Comparison of ENCODE assay signal across 10 mouse cellular contexts in genomic region chr10:81461673-81462414, GRCm38 (mm10). TPM values are rescaled to one million over a fixed set of nuclear protein-coding genes. Genes with fewer than 3 reads are reported as not detected.
DNase-seq lines count a peak whose midpoint lies in the region; ATAC-seq and TF ChIP-seq lines count a peak whose summit lies in the region.
"Had no signal": no experiment of that assay in that cellular context is flagged by ENCODE, and none has a peak within 500 bp of the region (broad histone marks: within the 10 kb centered on the region; RNA-seq: fewer than 3 reads in every experiment).

No protein-coding gene starts in this region.

- H3K9me3 ChIP-seq in kidney, embryonic 14.5 days (ENCODE audit: control insufficient read depth, low read length) = no peaks in the 10 kb centered on the region
- no peaks in the 10 kb centered on the region for H3K9me3 ChIP-seq in liver, embryonic 11.5 days (ENCODE audit: control insufficient read depth, low read length)
- no peaks in the 10 kb centered on the region for H3K9me3 ChIP-seq in midbrain, postnatal 0 days (ENCODE audit: low read length)
- H3K9me3 ChIP-seq: limb, embryonic 15.5 days had no signal

- peaks cover 76% of the 10 kb centered on the region for H3K27me3 ChIP-seq in kidney, embryonic 14.5 days (ENCODE audit: control insufficient read depth, insufficient read depth, low read length)
- peaks cover 96% of the 10 kb centered on the region for H3K27me3 ChIP-seq in liver, embryonic 11.5 days (replicated peaks; ENCODE audit: control insufficient read depth, insufficient read depth, low read length)
- 0 out of 2 replicates have a peak, but pooled peaks cover 2% of the 10 kb centered on the region for H3K27me3 ChIP-seq in midbrain, postnatal 0 days (ENCODE audit: insufficient read depth, low read length)

- no peak overlapping the region for H3K27ac ChIP-seq in kidney, embryonic 14.5 days (ENCODE audit: low read depth, low read length)
- H3K27ac ChIP-seq in liver, embryonic 11.5 days (ENCODE audit: low read depth, low read length) = no peak overlapping the region
- no peak overlapping the region for H3K27ac ChIP-seq in midbrain, postnatal 0 days (ENCODE audit: low read depth, low read length)
- H3K27ac ChIP-seq: limb, embryonic 15.5 days had no signal

- H3K4me1 ChIP-seq in kidney, embryonic 14.5 days (ENCODE audit: control insufficient read depth, insufficient read depth, low read length) = 0 out of 2 replicates have a peak, but pooled peaks cover 8% of the 10 kb centered on the region
- peaks cover 14% of the 10 kb centered on the region for H3K4me1 ChIP-seq in liver, embryonic 11.5 days (replicated peaks; ENCODE audit: control insufficient read depth, insufficient read depth, low read length)
- H3K4me1 ChIP-seq in midbrain, postnatal 0 days (ENCODE audit: insufficient read depth, low read length) = no peaks in the 10 kb centered on the region

- ATAC-seq in kidney, embryonic 14.5 days (ENCODE audit: low FRiP score, low TSS enrichment) = no peak
- no peak for ATAC-seq in liver, embryonic 11.5 days (replicated peaks; ENCODE audit: low FRiP score)
- no peak for ATAC-seq in midbrain, postnatal 0 days (ENCODE audit: low FRiP score)

- 6% methylated on average over 16 of the region's 16 CpGs for WGBS in kidney, embryonic 14.5 days
- WGBS in liver, embryonic 11.5 days = 5% methylated on average over 16 of the region's 16 CpGs
- 15% methylated on average over 16 of the region's 16 CpGs for WGBS in midbrain, postnatal 0 days

- H3K4me2 ChIP-seq in kidney, embryonic 14.5 days (replicated peaks; ENCODE audit: low read depth, low read length) = 0 out of 2 replicates have a peak overlapping the region, but pooled peaks have one; percentile 4
- H3K4me2 ChIP-seq in liver, embryonic 11.5 days = peak overlapping the region; percentile 31; the same call in 1 of the 2 replicates
- H3K4me2 ChIP-seq in midbrain, postnatal 0 days (ENCODE audit: low read depth, low read length, poor library complexity, severe bottlenecking) = no peak overlapping the region
- H3K4me2 ChIP-seq: limb, embryonic 15.5 days had no signal

- H3K36me3 ChIP-seq in kidney, embryonic 14.5 days (ENCODE audit: control insufficient read depth, insufficient read depth, low read length) = no peaks in the 10 kb centered on the region
- H3K36me3 ChIP-seq in liver, embryonic 11.5 days (ENCODE audit: control insufficient read depth, insufficient read depth, low read length) = no peaks in the 10 kb centered on the region
- peaks cover 25% of the 10 kb centered on the region for H3K36me3 ChIP-seq in midbrain, postnatal 0 days (ENCODE audit: insufficient read depth, low read length)
- H3K36me3 ChIP-seq: limb, embryonic 15.5 days had no signal

- H3K9ac ChIP-seq in kidney, embryonic 14.5 days (ENCODE audit: low read depth, low read length) = no peak overlapping the region
- H3K9ac ChIP-seq in liver, embryonic 11.5 days (ENCODE audit: low read depth, low read length) = no peak overlapping the region
- H3K9ac ChIP-seq in midbrain, postnatal 0 days (replicated peaks; ENCODE audit: low read length, poor library complexity, severe bottlenecking) = no peak overlapping the region
- H3K9ac ChIP-seq: limb, embryonic 15.5 days had no signal

- no peak for TF ChIP-seq CTCF in midbrain, postnatal 0 days (IDR thresholded peaks at IDR 0.05)

- H3K4me3 ChIP-seq in kidney, embryonic 14.5 days (ENCODE audit: low read length) = no peak overlapping the region
- peak overlapping the region; percentile 15; the same call in 1 of the 2 replicates for H3K4me3 ChIP-seq in liver, embryonic 11.5 days (ENCODE audit: low read depth, low read length)
- H3K4me3 ChIP-seq in midbrain, postnatal 0 days (ENCODE audit: low read depth, low read length) = no peak overlapping the region
- H3K4me3 ChIP-seq: limb, embryonic 15.5 days; myocyte had no signal

- DNase-seq in kidney, adult 11 months = no peak
- peak; percentile 17 for DNase-seq in urinary bladder, adult 2 months (ENCODE audit: low spot score)
- no peak for DNase-seq in urinary bladder, postnatal 14 days (ENCODE audit: low spot score)
- DNase-seq in liver, embryonic 11.5 days (ENCODE audit: low spot score) = no peak
- DNase-seq in adrenal gland, adult 18-20 months (ENCODE audit: low spot score in 2 of 2) = no peak
- no peak for DNase-seq in midbrain, postnatal 0 days (ENCODE audit: low spot score)
- DNase-seq in urinary bladder, adult 18-20 months (ENCODE audit: low spot score in 2 of 2) = no peak

RNA-seq across cellular contexts. Expression of gene Nfic, which starts 6.4 kb away (rescaled TPM):
- 47.3 and 59.0 TPM in 2 replicates for polyA plus RNA-seq in kidney, embryonic 14.5 days (2014; fragmentation: Nextera tagmentation; extraction: Ambion mirVana)
- 28.4 and 67.0 TPM in 2 replicates for polyA plus RNA-seq in urinary bladder, adult 2 months (2012; rRNA removed)
- polyA plus RNA-seq in liver, embryonic 11.5 days (2014; fragmentation: Nextera tagmentation; extraction: Ambion mirVana) = 15.4 and 21.4 TPM in 2 replicates
- total RNA-seq in adrenal gland, adult 18-20 months (2021) = 10 to 100 TPM; 69.1 to 78.7 TPM
- total RNA-seq in midbrain, postnatal 0 days (2014; rRNA removed) = 16.2 and 17.4 TPM in 2 replicates
- polyA plus RNA-seq in midbrain, postnatal 0 days (2015; fragmentation: Nextera tagmentation; extraction: Ambion mirVana) = 19.1 and 21.3 TPM in 2 replicates

RNA-seq across cellular contexts. Expression of gene Celf5, which starts 20.7 kb away (rescaled TPM):
- 0.28 and 0.36 TPM in 2 replicates for polyA plus RNA-seq in kidney, embryonic 14.5 days (2014; fragmentation: Nextera tagmentation; extraction: Ambion mirVana)
- polyA plus RNA-seq in urinary bladder, adult 2 months (2012; rRNA removed) = 0.44 and 0.49 TPM in 2 replicates
- polyA plus RNA-seq in liver, embryonic 11.5 days (2014; fragmentation: Nextera tagmentation; extraction: Ambion mirVana) = 0.12 TPM in 1 of 2 replicates, not detected in the other
- total RNA-seq in adrenal gland, adult 18-20 months (2021) = under 1 TPM; 0.42 to 0.50 TPM
- 142 and 206 TPM in 2 replicates for total RNA-seq in midbrain, postnatal 0 days (2014; rRNA removed)
- 61.5 and 74.0 TPM in 2 replicates for polyA plus RNA-seq in midbrain, postnatal 0 days (2015; fragmentation: Nextera tagmentation; extraction: Ambion mirVana)

RNA-seq across cellular contexts. Expression of gene Ncln, which starts 34.3 kb away (rescaled TPM):
- polyA plus RNA-seq in kidney, embryonic 14.5 days (2014; fragmentation: Nextera tagmentation; extraction: Ambion mirVana) = 59.1 and 76.6 TPM in 2 replicates
- polyA plus RNA-seq in urinary bladder, adult 2 months (2012; rRNA removed) = 79.9 and 89.6 TPM in 2 replicates
- polyA plus RNA-seq in liver, embryonic 11.5 days (2014; fragmentation: Nextera tagmentation; extraction: Ambion mirVana) = 92.2 and 97.9 TPM in 2 replicates
- 100 to 1,000 TPM; 106 to 118 TPM for total RNA-seq in adrenal gland, adult 18-20 months (2021)
- 83.0 and 93.1 TPM in 2 replicates for total RNA-seq in midbrain, postnatal 0 days (2014; rRNA removed)
- 58.1 and 63.3 TPM in 2 replicates for polyA plus RNA-seq in midbrain, postnatal 0 days (2015; fragmentation: Nextera tagmentation; extraction: Ambion mirVana)

RNA-seq across cellular contexts. Expression of gene S1pr4, which starts 38.1 kb away (rescaled TPM):
- polyA plus RNA-seq in kidney, embryonic 14.5 days (2014; fragmentation: Nextera tagmentation; extraction: Ambion mirVana) = 0.41 and 0.54 TPM in 2 replicates
- 2.2 and 2.3 TPM in 2 replicates for polyA plus RNA-seq in urinary bladder, adult 2 months (2012; rRNA removed)
- 4.5 and 4.6 TPM in 2 replicates for polyA plus RNA-seq in liver, embryonic 11.5 days (2014; fragmentation: Nextera tagmentation; extraction: Ambion mirVana)
- total RNA-seq in adrenal gland, adult 18-20 months (2021) = 1 to 10 TPM; 1.3 to 1.4 TPM
- 0.09 and 0.16 TPM in 2 replicates for total RNA-seq in midbrain, postnatal 0 days (2014; rRNA removed)
- polyA plus RNA-seq in midbrain, postnatal 0 days (2015; fragmentation: Nextera tagmentation; extraction: Ambion mirVana) = 0.40 and 0.41 TPM in 2 replicates
- polyA plus RNA-seq: myocyte had no signal

Comparison
In these comparisons a context has a peak if more than half of its experiments do, and no peak if none do; other contexts are left out.
1. RNA of gene Celf5, which starts 20.7 kb away (polyA plus RNA-seq): 61.5 to 74.0 TPM in midbrain, postnatal 0 days; 0.44 to 0.49 TPM in urinary bladder, adult 2 months, 0.28 to 0.36 TPM in kidney, embryonic 14.5 days and 0.12 TPM in liver, embryonic 11.5 days; every median in the first group is over 10 times any median in the second.